Mouse (Mus musculus) limb, embryonic 14.5 days (tissue): Measurements from ENCODE around the gene Plpp7. TPM values are rescaled to one million over a fixed set of nuclear protein-coding genes. Genes with fewer than 3 reads are reported as not detected.

Experiments used
- ATAC-seq: fragments of 200-750 bp; cut with Nextera tagmentation; 2 replicates; pipeline ENCODE4 v1.8.0; 2017; ENCODE audit warnings: low read depth, moderate number of reproducible peaks, moderate TSS enrichment; ENCODE audit not compliant: low FRiP score
- DNase-seq: peaks from one replicate; pipeline ENCODE4 v3.0.0-alpha.2; 2015; ENCODE audit warnings: low spot score
- H3K27ac ChIP-seq: fragments of 300-500 bp; sonication (generic); replicated peaks from 2 replicates; pipeline ENCODE4 v1.5.1; 2014; ENCODE audit warnings: low read depth, mild to moderate bottlenecking, low read length, moderate library complexity, mixed read lengths
- H3K27me3 ChIP-seq: fragments of 300-500 bp; sonication (generic); 2 replicates; pipeline ENCODE4 v1.6.1; 2014; ENCODE audit warnings: low read length, mixed read lengths; ENCODE audit not compliant: control insufficient read depth, insufficient read depth
- H3K36me3 ChIP-seq: fragments of 300-500 bp; sonication (generic); 2 replicates; pipeline ENCODE4 v1.6.1; 2014; ENCODE audit warnings: mild to moderate bottlenecking, low read length, moderate library complexity, mixed read lengths; ENCODE audit not compliant: control insufficient read depth, insufficient read depth
- H3K4me1 ChIP-seq: fragments of 300-500 bp; sonication (generic); 2 replicates; pipeline ENCODE4 v1.6.1; 2014; ENCODE audit warnings: antibody characterized with exemption, low read length, mixed read lengths; ENCODE audit not compliant: control insufficient read depth, insufficient read depth
- H3K4me2 ChIP-seq: fragments of 300-500 bp; sonication (generic); replicated peaks from 2 replicates; pipeline ENCODE4 v1.6.1; 2014; ENCODE audit warnings: low read depth, mild to moderate bottlenecking, low read length, moderate library complexity; ENCODE audit not compliant: severe bottlenecking
- H3K4me3 ChIP-seq: fragments of 300-500 bp; sonication (generic); replicated peaks from 2 replicates; pipeline ENCODE4 v1.5.1; 2014; ENCODE audit warnings: low read length
- H3K9ac ChIP-seq: fragments of 300-500 bp; sonication (generic); 2 replicates; pipeline ENCODE4 v1.6.1; 2014; ENCODE audit warnings: mild to moderate bottlenecking, low read depth, low read length, moderate library complexity; ENCODE audit not compliant: severe bottlenecking
- H3K9me3 ChIP-seq: fragments of 300-500 bp; sonication (generic); 2 replicates; pipeline ENCODE4 v1.6.1; 2016; ENCODE audit warnings: low read length; ENCODE audit not compliant: control insufficient read depth
- POLR2A ChIP-seq: fragments of 200-500 bp; IDR thresholded peaks from 2 replicates; pipeline ENCODE4 v1.8.0; 2012; ENCODE audit warnings: inconsistent platforms, mild to moderate bottlenecking, moderate library complexity, borderline replicate concordance; ENCODE audit not compliant: insufficient read depth, insufficient read length; ENCODE audit errors: extremely low read depth
- WGBS: fragments of 180-500 bp; shearing (Covaris S2); extraction: QIAGEN DNeasy Blood & Tissue Kit; methylation state at CpG from one replicate; pipeline ENCODE4 v1.1.7; 2014; 5-methylcytosine and 5-hydroxymethylcytosine counted together
- polyA plus RNA-seq, 2 experiments: library from polyadenylated mRNA; depleted of rRNA in 1 of 2; stranded (reverse) in 1 of 2; unstranded in 1 of 2; fragments of >200 nt; fragmentation: Nextera tagmentation in 1 of 2; extraction: Ambion mirVana in 1 of 2; gene quantifications; 2 replicates each; pipeline versions ENCODE4 v1.2.1 to v1.2.3; 2012 to 2014

The Plpp7 gene
- polyA plus RNA-seq, 2 experiments, result 10.0 to 11.7 TPM

- peak; percentile 89; the same call in 1 of the 2 replicates for TF ChIP-seq POLR2A
- no peaks in the 10 kb centered on the region for H3K36me3 ChIP-seq
- no peaks in the 10 kb centered on the region for H3K27me3 ChIP-seq
- H3K4me1 ChIP-seq, result peaks cover 5% of the 10 kb centered on the region; the same call in 1 of the 2 replicates
- peak overlapping the region; percentile 63 for H3K4me3 ChIP-seq
- peak overlapping the region; percentile 95 for H3K4me2 ChIP-seq
- ATAC-seq (peak; percentile 95), DNase-seq (peak; percentile 98)
- H3K27ac ChIP-seq, result peak overlapping the region; percentile 87
- WGBS, result 0% methylated on average over 40 of the region's 40 CpGs
- no peaks in the 10 kb centered on the region for H3K9me3 ChIP-seq
- peak overlapping the region; percentile 73 for H3K9ac ChIP-seq
These were observed 42.4 kb downstream of the Plpp7 start for GRCm38 (mm10) chr2:32137667-32138266.

GRCm38 (mm10) chr2:32139377-32139776 lies 44.0 kb downstream of the Plpp7 start:
- WGBS, result 80% methylated on average over 5 of the region's 5 CpGs
- no peak overlapping the region for H3K9ac ChIP-seq
- no peaks in the 10 kb centered on the region for H3K9me3 ChIP-seq
- TF ChIP-seq POLR2A, result no peak
- no peaks in the 10 kb centered on the region for H3K36me3 ChIP-seq
- peaks cover 5% of the 10 kb centered on the region; the same call in 1 of the 2 replicates for H3K4me1 ChIP-seq
- H3K27ac ChIP-seq, result no peak overlapping the region
- no peak overlapping the region for H3K4me2 ChIP-seq
- DNase-seq (no peak), ATAC-seq (no peak)
- H3K27me3 ChIP-seq, result no peaks in the 10 kb centered on the region
- H3K4me3 ChIP-seq, result no peak overlapping the region

- peaks cover 5% of the 10 kb centered on the region; the same call in 1 of the 2 replicates for H3K4me1 ChIP-seq
- H3K27me3 ChIP-seq, result no peaks in the 10 kb centered on the region
- no peak for TF ChIP-seq POLR2A
- DNase-seq, result no peak
- no peaks in the 10 kb centered on the region for H3K9me3 ChIP-seq
- ATAC-seq, result no peak
- no peak overlapping the region for H3K4me2 ChIP-seq
- no peak overlapping the region for H3K4me3 ChIP-seq
- no peaks in the 10 kb centered on the region for H3K36me3 ChIP-seq
- no peak overlapping the region for H3K9ac ChIP-seq
- 60% methylated on average over 4 of the region's 4 CpGs for WGBS
- H3K27ac ChIP-seq, result no peak overlapping the region
These were observed 45.2 kb downstream of the Plpp7 start for GRCm38 (mm10) chr2:32140498-32140934.

- no peak for TF ChIP-seq POLR2A
- 84% methylated on average over 6 of the region's 6 CpGs for WGBS
- no peak for DNase-seq
These were observed 46.3 kb downstream of the Plpp7 start for GRCm38 (mm10) chr2:32141602-32142001.

GRCm38 (mm10) chr2:32142368-32142767 lies 47.0 kb downstream of the Plpp7 start:
- Histone ChIP-seq H3K4me1 (peaks cover 1% of the 10 kb centered on the region; the same call in 1 of the 2 replicates), H3K4me2 (no peak overlapping the region), H3K9me3 (no peaks in the 10 kb centered on the region), H3K27ac (no peak overlapping the region), H3K27me3 (no peaks in the 10 kb centered on the region), H3K36me3 (no peaks in the 10 kb centered on the region), H3K9ac (no peak overlapping the region), H3K4me3 (no peak overlapping the region)
- DNase-seq (no peak), ATAC-seq (no peak)
- no peak for TF ChIP-seq POLR2A
- 62% methylated on average over 6 of the region's 6 CpGs for WGBS

More at GRCm38 (mm10) chr2:32141602-32142001, 46.3 kb downstream of the Plpp7 start:
- H3K4me3 ChIP-seq, result no peak overlapping the region
- no peaks in the 10 kb centered on the region for H3K36me3 ChIP-seq
- no peaks in the 10 kb centered on the region for H3K9me3 ChIP-seq
- no peak for ATAC-seq
- no peak overlapping the region for H3K27ac ChIP-seq
- H3K9ac ChIP-seq, result no peak overlapping the region
- peaks cover 5% of the 10 kb centered on the region; the same call in 1 of the 2 replicates for H3K4me1 ChIP-seq
- no peak overlapping the region for H3K4me2 ChIP-seq
- no peaks in the 10 kb centered on the region for H3K27me3 ChIP-seq
